In the genomic region with DNA sequence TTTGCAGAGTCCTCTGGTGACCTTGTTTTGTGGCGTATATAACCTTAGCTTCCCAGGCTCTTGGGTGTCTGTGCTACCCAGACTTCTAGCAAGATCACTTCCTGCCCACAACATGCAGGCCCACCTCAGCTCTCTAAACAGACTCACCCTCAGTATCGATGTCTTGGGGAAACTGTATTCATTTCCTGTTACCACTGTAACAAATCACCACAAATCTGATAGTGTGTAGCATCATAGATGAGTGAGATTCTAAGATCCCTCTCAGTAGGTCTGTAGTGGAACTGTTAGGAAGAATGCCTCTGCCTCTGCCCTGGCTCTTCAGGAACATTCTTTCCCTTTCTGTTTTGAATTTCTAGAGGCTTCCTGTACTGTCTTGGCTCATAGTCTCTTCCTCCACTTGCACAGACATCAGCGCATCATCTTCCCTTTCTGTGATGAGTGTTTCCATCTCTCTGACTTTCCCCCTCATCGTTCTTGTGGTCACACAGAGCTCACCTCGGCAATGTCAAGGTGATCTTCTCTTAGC, we compare ENCODE assay signal across 12 mouse cellular contexts.
DNase-seq lines count a peak whose midpoint lies in the region; ATAC-seq lines count a peak whose summit lies in the region.
"Had no signal": no experiment of that assay in that cellular context is flagged by ENCODE, and none has a peak within 500 bp of the region (broad histone marks: within the 10 kb centered on the region; RNA-seq: fewer than 3 reads in every experiment).

No protein-coding gene starts in this region.

- 64% methylated on average over 5 of the region's 5 CpGs for WGBS in heart, embryonic 11.5 days (ENCODE audit: insufficient replicate concordance)

- H3K9me3 ChIP-seq in heart, embryonic 11.5 days (replicated peaks; ENCODE audit: control insufficient read depth, low read length) = no peaks in the 10 kb centered on the region
- H3K9me3 ChIP-seq: forebrain, embryonic 12.5 days had no signal

- no peak for DNase-seq in heart, postnatal 4 days
- DNase-seq in lung, postnatal 36 days = peak; percentile 23
- no peak for DNase-seq in lung, adult 18-20 months
- DNase-seq in urinary bladder, postnatal 14 days (ENCODE audit: low spot score) = no peak
- DNase-seq: adrenal gland, adult 2 months; cerebellum, postnatal 25 days; kidney, postnatal 36 days had no signal

- peak overlapping the region; percentile 81 for H3K27ac ChIP-seq in heart, embryonic 11.5 days (ENCODE audit: low read depth, low read length)
- H3K27ac ChIP-seq: forebrain, embryonic 12.5 days had no signal

- H3K36me3 ChIP-seq in heart, embryonic 11.5 days (ENCODE audit: control insufficient read depth, insufficient read depth, low read length) = no peaks in the 10 kb centered on the region
- H3K36me3 ChIP-seq: forebrain, embryonic 12.5 days had no signal

- 0 out of 2 replicates have a peak overlapping the region, but pooled peaks have one; percentile 16 for H3K9ac ChIP-seq in heart, embryonic 11.5 days (ENCODE audit: low read depth, low read length)
- H3K9ac ChIP-seq: forebrain, embryonic 12.5 days had no signal

- peaks cover 71% of the 10 kb centered on the region for H3K4me1 ChIP-seq in heart, embryonic 11.5 days (ENCODE audit: control insufficient read depth, insufficient read depth, low read length)

- H3K4me3 ChIP-seq in heart, embryonic 11.5 days (ENCODE audit: low read depth, low read length) = no peak overlapping the region
- H3K4me3 ChIP-seq: forebrain, embryonic 12.5 days had no signal

- peak overlapping the region; percentile 34; the same call in 1 of the 2 replicates for H3K4me2 ChIP-seq in heart, embryonic 11.5 days
- H3K4me2 ChIP-seq: forebrain, embryonic 12.5 days had no signal

- no peak for ATAC-seq in heart, embryonic 11.5 days (replicated peaks; ENCODE audit: insufficient number of reproducible peaks, low FRiP score, low TSS enrichment)
- ATAC-seq in megakaryocyte progenitor cell, adult 5-6 weeks (replicated peaks; ENCODE audit: poor library complexity) = peak; percentile 16
- no peak for ATAC-seq in cerebellum, adult (ENCODE audit: insufficient number of reproducible peaks, low FRiP score, low TSS enrichment)
- no peak for ATAC-seq in erythroid progenitor cell, adult 5-6 weeks (replicated peaks; ENCODE audit: low FRiP score, poor library complexity, severe bottlenecking)

- H3K27me3 ChIP-seq in heart, embryonic 11.5 days (ENCODE audit: control insufficient read depth, insufficient read depth, low read length) = no peaks in the 10 kb centered on the region
- H3K27me3 ChIP-seq: forebrain, embryonic 12.5 days had no signal
